Mouse (Mus musculus): ENCODE measurements at regions not wholly inside any gene's neighbourhood (a gene's known extent, or its start where the extent isn't known, plus 50 kb on each side); places are given as distances from the start of the nearest gene placed in this dataset.

- TF ChIP-seq GATA1 (IDR thresholded peaks at IDR 0.05; ENCODE audit: low read length) (no peak), TAL1 (IDR thresholded peaks at IDR 0.05; ENCODE audit: low read length) (no peak)
Measured at GRCm38 (mm10) chr4:135047251-135047650, 73.2 kb upstream of the Runx3 start.
